Mouse (Mus musculus) v-Abl transformed pro-B cells (cell line): ENCODE results near the gene Spats1.

Experiments
- in situ Hi-C, 2 experiments: fragments of 400-800 bp; cut with MboI; formaldehyde crosslinking; loops; one replicate each; pipeline ENCODE4 v1.15.1; 2025; ENCODE audit not compliant: unreplicated experiment in 2 of 2

Gene Spats1

DNA sequence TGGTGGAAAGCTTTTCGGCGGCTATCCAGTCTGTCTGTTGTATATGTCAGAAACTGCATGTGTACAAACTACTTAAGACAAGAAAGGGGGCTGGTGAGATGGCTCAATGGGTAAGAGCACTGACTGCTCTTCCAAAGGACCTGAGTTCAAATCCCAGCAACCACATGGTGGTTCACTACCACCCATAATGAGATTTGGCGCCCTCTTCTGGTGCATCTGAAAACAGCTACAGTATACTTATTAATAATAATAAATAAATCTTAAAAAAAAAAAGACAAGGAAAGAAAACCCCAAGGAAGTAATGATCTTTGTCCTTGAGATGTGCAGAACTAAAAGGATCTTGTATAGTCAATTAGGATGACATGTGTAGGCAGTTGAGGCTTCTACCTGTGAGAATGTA is 77.7 kb downstream of the Spats1 start:
- in situ Hi-C loops, result loop anchor here in 1 of 2 experiments (25.0 kb wide), 1 partner anchor 335 kb away; no protein-coding TSS in a partner anchor

DNA sequence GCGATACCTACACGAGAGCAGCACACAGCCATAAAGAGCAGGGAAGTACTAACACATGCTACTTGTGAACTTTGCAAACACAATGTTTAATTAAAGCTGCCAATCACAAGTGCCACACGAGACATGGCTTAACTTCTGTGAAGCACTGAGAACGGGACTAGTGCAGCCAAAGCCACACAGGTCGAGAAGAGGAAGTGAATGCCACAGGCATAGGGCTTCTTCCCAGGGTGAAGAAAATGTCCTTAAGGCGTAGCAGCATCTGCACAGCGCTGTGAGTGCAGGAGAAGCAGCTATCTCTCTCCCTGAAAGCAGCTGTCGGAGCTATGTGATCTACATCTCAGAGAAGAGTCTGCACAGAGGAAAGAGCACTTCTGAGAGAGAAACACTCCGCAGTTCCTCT is 80.6 kb downstream of the Spats1 start:
- in situ Hi-C loops, result loop anchor here in 1 of 2 experiments (25.0 kb wide), 1 partner anchor 332 kb away; no protein-coding TSS in a partner anchor

DNA sequence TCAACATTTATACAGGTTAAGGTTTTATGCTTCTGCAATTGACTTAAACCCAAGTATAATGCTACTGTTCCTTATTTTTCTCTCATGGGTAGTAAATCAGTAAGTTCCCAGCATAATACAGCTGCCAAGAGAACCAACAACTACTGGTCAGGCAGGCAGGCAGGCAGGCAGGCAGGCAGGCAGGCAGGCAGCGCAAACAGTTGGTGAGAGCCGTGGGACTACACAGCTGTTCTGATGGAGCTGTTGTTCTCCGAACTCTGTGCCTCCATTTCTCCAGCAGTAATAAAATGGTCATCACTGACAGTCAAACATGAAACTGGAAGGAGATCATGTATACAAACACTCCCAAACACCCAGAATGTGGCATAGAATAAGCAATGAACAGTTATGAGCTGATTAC is 81.5 kb downstream of the Spats1 start:
- in situ Hi-C loops, result loop anchor here in 1 of 2 experiments (25.0 kb wide), 1 partner anchor 331 kb away; no protein-coding TSS in a partner anchor
